Mouse (Mus musculus): Measurements from ENCODE around the gene Tcp10c. TPM values are rescaled to one million over a fixed set of nuclear protein-coding genes. Genes with fewer than 3 reads are reported as not detected.
A peak's percentile ranks its signal among the peaks of the same experiment; 100 is the strongest.
"Not testable (repeated sequence)": the region's sequence is repeated elsewhere in the genome, so short reads cannot be mapped to it uniquely, and the experiment has no call there.

Gene Tcp10c
- not detected in 2 replicates for polyA plus RNA-seq (2014; fragmentation: Nextera tagmentation; extraction: Ambion mirVana)

GRCm38 (mm10) chr17:13354521-13354920 lies at the start of gene Tcp10c:
Gene Tcp10c, plus strand, starts transcription at chr17:13354572.
- 89% methylated on average over 4 of the region's 4 CpGs for WGBS
- not testable (repeated sequence) for H3K4me2 ChIP-seq (ENCODE audit: low read length); H3K9me3 ChIP-seq (replicated peaks; ENCODE audit: control insufficient read depth, low read length); H3K4me1 ChIP-seq (ENCODE audit: control insufficient read depth, insufficient read depth, low read length); ATAC-seq; H3K27me3 ChIP-seq (replicated peaks; ENCODE audit: control insufficient read depth, insufficient read depth, low read length); DNase-seq (ENCODE audit: low spot score); H3K27ac ChIP-seq (ENCODE audit: low read depth, low read length); H3K9ac ChIP-seq (ENCODE audit: low read length); H3K4me3 ChIP-seq (ENCODE audit: low read depth, low read length); H3K36me3 ChIP-seq (ENCODE audit: control insufficient read depth, insufficient read depth, low read length)

GRCm38 (mm10) chr17:13307852-13308251 lies 46.5 kb upstream of the Tcp10c start:
- not testable (repeated sequence) for H3K4me2 ChIP-seq (ENCODE audit: low read length); DNase-seq (ENCODE audit: low spot score); H3K27ac ChIP-seq (ENCODE audit: low read depth, low read length); H3K4me1 ChIP-seq (ENCODE audit: control insufficient read depth, insufficient read depth, low read length); H3K36me3 ChIP-seq (ENCODE audit: control insufficient read depth, insufficient read depth, low read length); ATAC-seq; H3K27me3 ChIP-seq (replicated peaks; ENCODE audit: control insufficient read depth, insufficient read depth, low read length); H3K9ac ChIP-seq (ENCODE audit: low read length); H3K4me3 ChIP-seq (ENCODE audit: low read depth, low read length)
- H3K9me3 ChIP-seq (replicated peaks; ENCODE audit: control insufficient read depth, low read length): peaks cover 16% of the 10 kb centered on the region
- 85% methylated on average over 5 of the region's 6 CpGs for WGBS

- 85% methylated on average over 5 of the region's 5 CpGs for WGBS
- not testable (repeated sequence) for H3K4me1 ChIP-seq (ENCODE audit: control insufficient read depth, insufficient read depth, low read length); ATAC-seq; H3K27me3 ChIP-seq (replicated peaks; ENCODE audit: control insufficient read depth, insufficient read depth, low read length); H3K27ac ChIP-seq (ENCODE audit: low read depth, low read length); H3K36me3 ChIP-seq (ENCODE audit: control insufficient read depth, insufficient read depth, low read length); DNase-seq (ENCODE audit: low spot score); H3K4me3 ChIP-seq (ENCODE audit: low read depth, low read length); H3K4me2 ChIP-seq (ENCODE audit: low read length); H3K9ac ChIP-seq (ENCODE audit: low read length)
- peaks cover 16% of the 10 kb centered on the region for H3K9me3 ChIP-seq (replicated peaks; ENCODE audit: control insufficient read depth, low read length)
These were observed 46.0 kb upstream of the Tcp10c start for GRCm38 (mm10) chr17:13308344-13308743.

- 88% methylated on average over 4 of the region's 4 CpGs for WGBS
- H3K27ac ChIP-seq (ENCODE audit: low read depth, low read length): not testable (repeated sequence)
These were observed 45.6 kb upstream of the Tcp10c start for GRCm38 (mm10) chr17:13308746-13309145.

GRCm38 (mm10) chr17:13309182-13309631 lies 45.2 kb upstream of the Tcp10c start:
- H3K36me3 ChIP-seq (ENCODE audit: control insufficient read depth, insufficient read depth, low read length); DNase-seq (ENCODE audit: low spot score); H3K4me1 ChIP-seq (ENCODE audit: control insufficient read depth, insufficient read depth, low read length); H3K27ac ChIP-seq (ENCODE audit: low read depth, low read length); H3K4me3 ChIP-seq (ENCODE audit: low read depth, low read length); H3K9ac ChIP-seq (ENCODE audit: low read length); H3K4me2 ChIP-seq (ENCODE audit: low read length); H3K27me3 ChIP-seq (replicated peaks; ENCODE audit: control insufficient read depth, insufficient read depth, low read length): not testable (repeated sequence)
- 0 out of 2 replicates have a peak, but pooled peaks have one; percentile 23 for ATAC-seq
- WGBS: 92% methylated on average over 10 of the region's 10 CpGs
- H3K9me3 ChIP-seq (replicated peaks; ENCODE audit: control insufficient read depth, low read length): peaks cover 16% of the 10 kb centered on the region

More at GRCm38 (mm10) chr17:13308746-13309145, 45.6 kb upstream of the Tcp10c start:
- not testable (repeated sequence) for H3K4me1 ChIP-seq (ENCODE audit: control insufficient read depth, insufficient read depth, low read length); H3K9ac ChIP-seq (ENCODE audit: low read length); ATAC-seq; DNase-seq (ENCODE audit: low spot score); H3K36me3 ChIP-seq (ENCODE audit: control insufficient read depth, insufficient read depth, low read length); H3K4me3 ChIP-seq (ENCODE audit: low read depth, low read length); H3K27me3 ChIP-seq (replicated peaks; ENCODE audit: control insufficient read depth, insufficient read depth, low read length); H3K4me2 ChIP-seq (ENCODE audit: low read length)
- H3K9me3 ChIP-seq (replicated peaks; ENCODE audit: control insufficient read depth, low read length): peaks cover 16% of the 10 kb centered on the region

- peaks cover 18% of the 10 kb centered on the region for H3K9me3 ChIP-seq (replicated peaks; ENCODE audit: control insufficient read depth, low read length)
- H3K4me1 ChIP-seq (ENCODE audit: control insufficient read depth, insufficient read depth, low read length); ATAC-seq; H3K27ac ChIP-seq (ENCODE audit: low read depth, low read length); DNase-seq (ENCODE audit: low spot score); H3K36me3 ChIP-seq (ENCODE audit: control insufficient read depth, insufficient read depth, low read length); H3K9ac ChIP-seq (ENCODE audit: low read length); H3K4me3 ChIP-seq (ENCODE audit: low read depth, low read length); H3K27me3 ChIP-seq (replicated peaks; ENCODE audit: control insufficient read depth, insufficient read depth, low read length); H3K4me2 ChIP-seq (ENCODE audit: low read length): not testable (repeated sequence)
- WGBS: 82% methylated on average over 4 of the region's 4 CpGs
These were observed 24.4 kb upstream of the Tcp10c start for GRCm38 (mm10) chr17:13329967-13330366.

GRCm38 (mm10) chr17:13331179-13331578 lies 23.2 kb upstream of the Tcp10c start:
- not testable (repeated sequence) for ATAC-seq

GRCm38 (mm10) chr17:13332496-13332895 lies 21.9 kb upstream of the Tcp10c start:
- H3K4me1 ChIP-seq (ENCODE audit: control insufficient read depth, insufficient read depth, low read length); H3K27ac ChIP-seq (ENCODE audit: low read depth, low read length); ATAC-seq; DNase-seq (ENCODE audit: low spot score); H3K27me3 ChIP-seq (replicated peaks; ENCODE audit: control insufficient read depth, insufficient read depth, low read length); H3K36me3 ChIP-seq (ENCODE audit: control insufficient read depth, insufficient read depth, low read length); H3K9ac ChIP-seq (ENCODE audit: low read length); H3K4me3 ChIP-seq (ENCODE audit: low read depth, low read length); H3K4me2 ChIP-seq (ENCODE audit: low read length): not testable (repeated sequence)
- H3K9me3 ChIP-seq (replicated peaks; ENCODE audit: control insufficient read depth, low read length): peaks cover 18% of the 10 kb centered on the region
- WGBS: 89% methylated on average over 8 of the region's 8 CpGs

More at GRCm38 (mm10) chr17:13331179-13331578, 23.2 kb upstream of the Tcp10c start:
- not testable (repeated sequence) for DNase-seq (ENCODE audit: low spot score); H3K4me1 ChIP-seq (ENCODE audit: control insufficient read depth, insufficient read depth, low read length); H3K27ac ChIP-seq (ENCODE audit: low read depth, low read length); H3K27me3 ChIP-seq (replicated peaks; ENCODE audit: control insufficient read depth, insufficient read depth, low read length); H3K4me3 ChIP-seq (ENCODE audit: low read depth, low read length); H3K36me3 ChIP-seq (ENCODE audit: control insufficient read depth, insufficient read depth, low read length); H3K4me2 ChIP-seq (ENCODE audit: low read length); H3K9ac ChIP-seq (ENCODE audit: low read length)
- WGBS: 66% methylated on average over 3 of the region's 4 CpGs
- peaks cover 18% of the 10 kb centered on the region for H3K9me3 ChIP-seq (replicated peaks; ENCODE audit: control insufficient read depth, low read length)

- peak; percentile 90 for ATAC-seq
- not testable (repeated sequence) for H3K27ac ChIP-seq (ENCODE audit: low read depth, low read length); H3K9me3 ChIP-seq (replicated peaks; ENCODE audit: control insufficient read depth, low read length); H3K4me1 ChIP-seq (ENCODE audit: control insufficient read depth, insufficient read depth, low read length); H3K4me2 ChIP-seq (ENCODE audit: low read length); H3K9ac ChIP-seq (ENCODE audit: low read length); H3K4me3 ChIP-seq (ENCODE audit: low read depth, low read length); H3K36me3 ChIP-seq (ENCODE audit: control insufficient read depth, insufficient read depth, low read length); H3K27me3 ChIP-seq (replicated peaks; ENCODE audit: control insufficient read depth, insufficient read depth, low read length)
- DNase-seq (ENCODE audit: low spot score): peak; percentile 61
- 69% methylated on average over 9 of the region's 9 CpGs for WGBS
These were observed 17.2 kb upstream of the Tcp10c start for GRCm38 (mm10) chr17:13336979-13337749.

Measured in forebrain, embryonic 14.5 days (tissue).